Mouse (Mus musculus): ENCODE results near the gene F3. TPM values are rescaled to one million over a fixed set of nuclear protein-coding genes. Genes with fewer than 3 reads are reported as not detected.
"Not testable (repeated sequence)": the region's sequence is repeated elsewhere in the genome, so short reads cannot be mapped to it uniquely, and the experiment has no call there.

Gene F3
- polyA plus RNA-seq, 2 experiments from 2014 or later: not detected

- no peak for ATAC-seq
Measured at GRCm38 (mm10) chr3:121739489-121740213, 16.3 kb downstream of the F3 start.

- not testable (repeated sequence) for ATAC-seq
Measured at GRCm38 (mm10) chr3:121741186-121741848, 18.0 kb downstream of the F3 start.

- not testable (repeated sequence) for ATAC-seq
Measured at GRCm38 (mm10) chr3:121754319-121755090, 31.2 kb downstream of the F3 start.

GRCm38 (mm10) chr3:121755152-121755551, 31.8 kb downstream of the F3 start:
- peak; percentile 11 for ATAC-seq

- no peak for ATAC-seq
Measured at GRCm38 (mm10) chr3:121758373-121758772, 35.0 kb downstream of the F3 start.

GRCm38 (mm10) chr3:121762056-121762852, 38.9 kb downstream of the F3 start:
- no peak for ATAC-seq

- no peak for ATAC-seq
Measured at GRCm38 (mm10) chr3:121766048-121766447, 42.7 kb downstream of the F3 start.

- ATAC-seq: no peak
Measured at GRCm38 (mm10) chr3:121766818-121767217, 43.5 kb downstream of the F3 start.

GRCm38 (mm10) chr3:121768770-121769169, 45.4 kb downstream of the F3 start:
- ATAC-seq: no peak

- ATAC-seq: not testable (repeated sequence)
Measured at GRCm38 (mm10) chr3:121773336-121773735, 50.0 kb downstream of the F3 start.

GRCm38 (mm10) chr3:121777943-121778342, 54.6 kb downstream of the F3 start:
- ATAC-seq: peak; percentile 54

- ATAC-seq: no peak
Measured at GRCm38 (mm10) chr3:121783020-121783419, 59.7 kb downstream of the F3 start.

Other genes with a start within 250 kb of the F3 start
- gene Slc44a3, start 191.1 kb upstream of the F3 start, polyA plus RNA-seq (2017; shearing (Covaris generic)): not detected
- gene 4930432M17Rik, start 52.8 kb upstream of the F3 start, polyA plus RNA-seq (2017; shearing (Covaris generic)): not detected
- gene Abcd3, start 91.8 kb downstream of the F3 start, polyA plus RNA-seq (2017; shearing (Covaris generic)): 10 to 100 TPM; 13.5 to 15.4 TPM
- under 1 TPM; 0.92 to 0.94 TPM for gene Arhgap29, start 229.0 kb downstream of the F3 start, polyA plus RNA-seq (2017; shearing (Covaris generic))

All from CD4-positive, CD25-positive, alpha-beta regulatory T cell, adult 4 months (primary cell).